Comparison of ENCODE assay signal across 8 mouse cellular contexts in genomic region chr9:40376711-40377410, GRCm38 (mm10).
A peak's percentile ranks its signal among the peaks of the same experiment; 100 is the strongest.
DNase-seq lines count a peak whose midpoint lies in the region; ATAC-seq and TF ChIP-seq lines count a peak whose summit lies in the region.

No protein-coding gene starts in this region.

- intact Hi-C loops in left cerebral cortex, postnatal 10 days (cut with DNase I): no loop called here
- intact Hi-C loops in left cerebral cortex, postnatal 14 days (cut with DNase I): loop anchor here (5.0 kb wide), 1 partner anchor 35 kb away; no protein-coding TSS in a partner anchor

- no peak overlapping the region for H3K9ac ChIP-seq in heart, postnatal 0 days (replicated peaks; ENCODE audit: low read depth, low read length)
- peak overlapping the region; percentile 74 for H3K9ac ChIP-seq in hindbrain, embryonic 16.5 days (ENCODE audit: low read depth, low read length)
- no peak overlapping the region; the same call in 1 of the 2 replicates for H3K9ac ChIP-seq in midbrain, embryonic 15.5 days

- H3K9me3 ChIP-seq in heart, postnatal 0 days (replicated peaks; ENCODE audit: control insufficient read depth, low read length): no peaks in the 10 kb centered on the region
- H3K9me3 ChIP-seq in embryonic facial prominence, embryonic 10.5 days: no peaks in the 10 kb centered on the region
- H3K9me3 ChIP-seq in hindbrain, embryonic 16.5 days (ENCODE audit: control insufficient read depth, low read length): no peaks in the 10 kb centered on the region
- H3K9me3 ChIP-seq in midbrain, embryonic 15.5 days: no peaks in the 10 kb centered on the region

- H3K4me2 ChIP-seq in heart, postnatal 0 days (ENCODE audit: low read depth, low read length): peak overlapping the region; percentile 46; the same call in 1 of the 2 replicates
- peak overlapping the region; percentile 72 for H3K4me2 ChIP-seq in hindbrain, embryonic 16.5 days (ENCODE audit: low read length)
- H3K4me2 ChIP-seq in midbrain, embryonic 15.5 days: peak overlapping the region; percentile 56

- no peaks in the 10 kb centered on the region for H3K27me3 ChIP-seq in heart, postnatal 0 days (ENCODE audit: control insufficient read depth, insufficient read depth, low read length)
- H3K27me3 ChIP-seq in embryonic facial prominence, embryonic 10.5 days (replicated peaks; ENCODE audit: low read depth, poor library complexity, severe bottlenecking): peaks cover 12% of the 10 kb centered on the region; the same call in 1 of the 2 replicates
- H3K27me3 ChIP-seq in hindbrain, embryonic 16.5 days (replicated peaks; ENCODE audit: control insufficient read depth, insufficient read depth, low read length): no peaks in the 10 kb centered on the region
- no peaks in the 10 kb centered on the region for H3K27me3 ChIP-seq in midbrain, embryonic 15.5 days (replicated peaks)

- no peak for TF ChIP-seq CTCF in heart, postnatal 0 days (IDR thresholded peaks at IDR 0.05; ENCODE audit: low read depth)

- ATAC-seq in heart, postnatal 0 days (ENCODE audit: insufficient read depth, low read depth): no peak
- ATAC-seq in hindbrain, embryonic 16.5 days: no peak; the same call in 1 of the 2 replicates
- ATAC-seq in midbrain, embryonic 15.5 days (replicated peaks): 0 out of 2 replicates have a peak, but pooled peaks have one; percentile 20

- 63% methylated on average over 9 of the region's 9 CpGs for WGBS in heart, postnatal 0 days
- 58% methylated on average over 9 of the region's 9 CpGs for WGBS in embryonic facial prominence, embryonic 10.5 days
- 70% methylated on average over 9 of the region's 9 CpGs for WGBS in hindbrain, embryonic 16.5 days
- WGBS in midbrain, embryonic 15.5 days: 56% methylated on average over 9 of the region's 9 CpGs

- no peak overlapping the region for H3K4me3 ChIP-seq in heart, postnatal 0 days (ENCODE audit: low read depth, low read length)
- H3K4me3 ChIP-seq in embryonic facial prominence, embryonic 10.5 days: peak overlapping the region; percentile 47; the same call in 1 of the 2 replicates
- H3K4me3 ChIP-seq in hindbrain, embryonic 16.5 days (ENCODE audit: low read length): peak overlapping the region; percentile 47
- peak overlapping the region; percentile 38; the same call in 1 of the 2 replicates for H3K4me3 ChIP-seq in midbrain, embryonic 15.5 days

- no peak for DNase-seq in heart, postnatal 0 days (ENCODE audit: low spot score)
- DNase-seq in heart, adult 11 months: no peak
- no peak for DNase-seq in embryonic facial prominence, embryonic 10.5 days (ENCODE audit: low spot score)
- DNase-seq in left cerebral cortex, postnatal 10 days (ENCODE audit: extremely low spot score in 1 of 2, low spot score in 2 of 2): no peak
- DNase-seq in left cerebral cortex, postnatal 14 days (ENCODE audit: low spot score in 2 of 2): no peak
- DNase-seq in adrenal gland, adult 2 months: no peak

- 0 out of 2 replicates have a peak, but pooled peaks cover 9% of the 10 kb centered on the region for H3K4me1 ChIP-seq in heart, postnatal 0 days (ENCODE audit: control insufficient read depth, insufficient read depth)
- peaks cover 39% of the 10 kb centered on the region for H3K4me1 ChIP-seq in embryonic facial prominence, embryonic 10.5 days
- H3K4me1 ChIP-seq in hindbrain, embryonic 16.5 days (ENCODE audit: control insufficient read depth, insufficient read depth, low read depth, low read length): peaks cover 31% of the 10 kb centered on the region
- peaks cover 38% of the 10 kb centered on the region for H3K4me1 ChIP-seq in midbrain, embryonic 15.5 days

- no peaks in the 10 kb centered on the region for H3K36me3 ChIP-seq in heart, postnatal 0 days (replicated peaks; ENCODE audit: control insufficient read depth, insufficient read depth, low read length)
- H3K36me3 ChIP-seq in embryonic facial prominence, embryonic 10.5 days (replicated peaks): no peaks in the 10 kb centered on the region
- H3K36me3 ChIP-seq in hindbrain, embryonic 16.5 days (ENCODE audit: control insufficient read depth, insufficient read depth, low read length): no peaks in the 10 kb centered on the region
- H3K36me3 ChIP-seq in midbrain, embryonic 15.5 days (replicated peaks): no peaks in the 10 kb centered on the region

- no peak for TF ChIP-seq EP300 in heart, postnatal 0 days (IDR thresholded peaks at IDR 0.05; ENCODE audit: low read depth)

- H3K27ac ChIP-seq in heart, postnatal 0 days (ENCODE audit: low read depth): no peak overlapping the region
- peak overlapping the region; percentile 66; the same call in 1 of the 2 replicates for H3K27ac ChIP-seq in embryonic facial prominence, embryonic 10.5 days (replicated peaks)
- no peak overlapping the region for H3K27ac ChIP-seq in hindbrain, embryonic 16.5 days (ENCODE audit: low read depth, low read length)
- no peak overlapping the region for H3K27ac ChIP-seq in midbrain, embryonic 15.5 days
